Mouse (Mus musculus): ENCODE results near the gene Clstn1. TPM values are rescaled to one million over a fixed set of nuclear protein-coding genes. Genes with fewer than 3 reads are reported as not detected.

Gene Clstn1
- polyA plus RNA-seq, 1 experiment: 52.1 TPM

- TF ChIP-seq POLR2A (IDR thresholded peaks at IDR 0.05; ENCODE audit: insufficient read length, low read depth) (peak; percentile 71), MYOG (IDR thresholded peaks at IDR 0.05; ENCODE audit: control insufficient read depth in 1 of 3, insufficient read depth in 1 of 3, insufficient read length in 2 of 3, low read depth in 2 of 3) (peak in 1 of 3 experiments; percentile 18), MAX (IDR thresholded peaks at IDR 0.05; ENCODE audit: low read depth) (no peak), CEBPB (IDR thresholded peaks at IDR 0.05; ENCODE audit: insufficient read depth, poor library complexity, severe bottlenecking) (no peak)
- Histone ChIP-seq H3ac (ENCODE audit: control insufficient read depth, insufficient read length) (no peak overlapping the region), H3K4me3 (peak overlapping the region; percentile 19), H3K27me3 (ENCODE audit: control insufficient read depth, insufficient read depth, insufficient read length) (peaks cover 4% of the 10 kb centered on the region), H3K36me3 (ENCODE audit: control insufficient read depth, insufficient read depth) (no peaks in the 10 kb centered on the region), H3K4me2 (ENCODE audit: low read depth) (peak overlapping the region; percentile 62), H3K79me2 (ENCODE audit: control insufficient read depth, insufficient read depth) (no peaks in the 10 kb centered on the region)
These were observed 89.4 kb downstream of the Clstn1 start for GRCm38 (mm10) chr4:149675378-149676261.

GRCm38 (mm10) chr4:149678006-149678405 lies 91.7 kb downstream of the Clstn1 start:
- Histone ChIP-seq H3K4me2 (ENCODE audit: low read depth) (no peak overlapping the region), H3K36me3 (ENCODE audit: control insufficient read depth, insufficient read depth) (no peaks in the 10 kb centered on the region), H3K27me3 (ENCODE audit: control insufficient read depth, insufficient read depth, insufficient read length) (peaks cover 4% of the 10 kb centered on the region), H3K79me2 (ENCODE audit: control insufficient read depth, insufficient read depth) (no peaks in the 10 kb centered on the region), H3K4me3 (no peak overlapping the region), H3ac (ENCODE audit: control insufficient read depth, insufficient read length) (no peak overlapping the region)
- no peak for TF ChIP-seq POLR2A (IDR thresholded peaks at IDR 0.05; ENCODE audit: insufficient read length, low read depth)
- no peak for TF ChIP-seq USF1 (IDR thresholded peaks at IDR 0.05; ENCODE audit: low read depth)
- no peak for TF ChIP-seq E2F4 (IDR thresholded peaks at IDR 0.05; ENCODE audit: insufficient read depth)
- no peak for TF ChIP-seq REST (IDR thresholded peaks at IDR 0.05; ENCODE audit: insufficient read depth, insufficient read length)
- TF ChIP-seq POLR2AphosphoS2 (IDR thresholded peaks at IDR 0.05; ENCODE audit: insufficient read length, low read depth): no peak
- no peak for TF ChIP-seq CEBPB (IDR thresholded peaks at IDR 0.05; ENCODE audit: insufficient read depth, poor library complexity, severe bottlenecking)
- no peak for TF ChIP-seq TCF12 (IDR thresholded peaks at IDR 0.05; ENCODE audit: insufficient read depth, poor library complexity, severe bottlenecking)
- TF ChIP-seq MYOG (IDR thresholded peaks at IDR 0.05; ENCODE audit: control insufficient read depth in 1 of 3, insufficient read depth in 1 of 3, insufficient read length in 2 of 3, low read depth in 2 of 3): no peak
- no peak for TF ChIP-seq TCF3 (IDR thresholded peaks at IDR 0.05; ENCODE audit: insufficient read length, low read depth)
- TF ChIP-seq SRF (IDR thresholded peaks at IDR 0.05; ENCODE audit: control insufficient read depth, insufficient read length, low read depth): no peak
- TF ChIP-seq MYOD1 (IDR thresholded peaks at IDR 0.05; ENCODE audit: control insufficient read depth in 1 of 3, insufficient read length in 2 of 3, low read depth in 2 of 3): no peak
- TF ChIP-seq MAX (IDR thresholded peaks at IDR 0.05; ENCODE audit: low read depth): no peak

- TF ChIP-seq CEBPB (IDR thresholded peaks at IDR 0.05; ENCODE audit: insufficient read depth, poor library complexity, severe bottlenecking) (no peak), MYOG (IDR thresholded peaks at IDR 0.05; ENCODE audit: control insufficient read depth in 1 of 3, insufficient read depth in 1 of 3, insufficient read length in 2 of 3, low read depth in 2 of 3) (no peak), REST (IDR thresholded peaks at IDR 0.05; ENCODE audit: insufficient read depth, insufficient read length) (no peak), TCF12 (IDR thresholded peaks at IDR 0.05; ENCODE audit: insufficient read depth, poor library complexity, severe bottlenecking) (no peak), SRF (IDR thresholded peaks at IDR 0.05; ENCODE audit: control insufficient read depth, insufficient read length, low read depth) (no peak), POLR2A (IDR thresholded peaks at IDR 0.05; ENCODE audit: insufficient read length, low read depth) (no peak), USF1 (IDR thresholded peaks at IDR 0.05; ENCODE audit: low read depth) (no peak), TCF3 (IDR thresholded peaks at IDR 0.05; ENCODE audit: insufficient read length, low read depth) (no peak), E2F4 (IDR thresholded peaks at IDR 0.05; ENCODE audit: insufficient read depth) (no peak), POLR2AphosphoS2 (IDR thresholded peaks at IDR 0.05; ENCODE audit: insufficient read length, low read depth) (no peak), MAX (IDR thresholded peaks at IDR 0.05; ENCODE audit: low read depth) (no peak), MYOD1 (IDR thresholded peaks at IDR 0.05; ENCODE audit: control insufficient read depth in 1 of 3, insufficient read length in 2 of 3, low read depth in 2 of 3) (no peak)
- H3K79me2 ChIP-seq (ENCODE audit: control insufficient read depth, insufficient read depth): no peaks in the 10 kb centered on the region
- H3K36me3 ChIP-seq (ENCODE audit: control insufficient read depth, insufficient read depth): no peaks in the 10 kb centered on the region
- no peak overlapping the region for H3K4me3 ChIP-seq
- peaks cover 4% of the 10 kb centered on the region for H3K27me3 ChIP-seq (ENCODE audit: control insufficient read depth, insufficient read depth, insufficient read length)
- H3ac ChIP-seq (ENCODE audit: control insufficient read depth, insufficient read length): no peak overlapping the region
- H3K4me2 ChIP-seq (ENCODE audit: low read depth): no peak overlapping the region
These were observed 92.9 kb downstream of the Clstn1 start for GRCm38 (mm10) chr4:149679056-149679770.

- H3K4me2 ChIP-seq (ENCODE audit: low read depth): no peak overlapping the region
- H3K4me3 ChIP-seq: no peak overlapping the region
- H3ac ChIP-seq (ENCODE audit: control insufficient read depth, insufficient read length): no peak overlapping the region
- peaks cover 4% of the 10 kb centered on the region for H3K27me3 ChIP-seq (ENCODE audit: control insufficient read depth, insufficient read depth, insufficient read length)
- H3K79me2 ChIP-seq (ENCODE audit: control insufficient read depth, insufficient read depth): no peaks in the 10 kb centered on the region
- no peak for TF ChIP-seq MYOD1 (IDR thresholded peaks at IDR 0.05; ENCODE audit: control insufficient read depth in 1 of 3, insufficient read length in 2 of 3, low read depth in 2 of 3)
- TF ChIP-seq USF1 (IDR thresholded peaks at IDR 0.05; ENCODE audit: low read depth): no peak
- TF ChIP-seq SRF (IDR thresholded peaks at IDR 0.05; ENCODE audit: control insufficient read depth, insufficient read length, low read depth): no peak
- TF ChIP-seq TCF12 (IDR thresholded peaks at IDR 0.05; ENCODE audit: insufficient read depth, poor library complexity, severe bottlenecking): no peak
- TF ChIP-seq E2F4 (IDR thresholded peaks at IDR 0.05; ENCODE audit: insufficient read depth): no peak
- no peak for TF ChIP-seq REST (IDR thresholded peaks at IDR 0.05; ENCODE audit: insufficient read depth, insufficient read length)
- no peak for TF ChIP-seq MAX (IDR thresholded peaks at IDR 0.05; ENCODE audit: low read depth)
- no peak for TF ChIP-seq POLR2A (IDR thresholded peaks at IDR 0.05; ENCODE audit: insufficient read length, low read depth)
- TF ChIP-seq CEBPB (IDR thresholded peaks at IDR 0.05; ENCODE audit: insufficient read depth, poor library complexity, severe bottlenecking): no peak
- TF ChIP-seq TCF3 (IDR thresholded peaks at IDR 0.05; ENCODE audit: insufficient read length, low read depth): no peak
- no peak for TF ChIP-seq POLR2AphosphoS2 (IDR thresholded peaks at IDR 0.05; ENCODE audit: insufficient read length, low read depth)
- TF ChIP-seq MYOG (IDR thresholded peaks at IDR 0.05; ENCODE audit: control insufficient read depth in 1 of 3, insufficient read depth in 1 of 3, insufficient read length in 2 of 3, low read depth in 2 of 3): no peak
- no peaks in the 10 kb centered on the region for H3K36me3 ChIP-seq (ENCODE audit: control insufficient read depth, insufficient read depth)
These were observed 97.6 kb downstream of the Clstn1 start for GRCm38 (mm10) chr4:149683875-149684274.

Measured in myocyte (in vitro differentiated cells).